Mouse (Mus musculus) lung, postnatal 0 days (tissue): ENCODE data around the gene Alk. TPM values are rescaled to one million over a fixed set of nuclear protein-coding genes. Genes with fewer than 3 reads are reported as not detected.

ENCODE experiments used
- ATAC-seq: fragments of 200-750 bp; cut with Nextera tagmentation; 2 replicates; pipeline ENCODE4 v1.8.0; 2017; ENCODE audit warnings: moderate library complexity
- DNase-seq: peaks from one replicate; pipeline ENCODE4 v3.0.0-alpha.2; 2016; ENCODE audit warnings: low spot score
- H3K27ac ChIP-seq: fragments of 300-500 bp; sonication (generic); 2 replicates; pipeline ENCODE4 v1.5.1; 2014; ENCODE audit warnings: antibody characterized with exemption, mild to moderate bottlenecking, low read length, mixed read lengths
- H3K27me3 ChIP-seq: fragments of 300-500 bp; sonication (generic); replicated peaks from 2 replicates; pipeline ENCODE4 v1.6.1; 2014; ENCODE audit warnings: low read length, mixed read lengths; ENCODE audit not compliant: insufficient read depth
- H3K36me3 ChIP-seq: fragments of 300-500 bp; sonication (generic); 2 replicates; pipeline ENCODE4 v1.6.1; 2014; ENCODE audit warnings: low read length, mixed read lengths; ENCODE audit not compliant: insufficient read depth
- H3K4me1 ChIP-seq: fragments of 300-500 bp; sonication (generic); 2 replicates; pipeline ENCODE4 v1.6.1; 2014; ENCODE audit warnings: antibody characterized with exemption, low read depth, low read length, mixed read lengths; ENCODE audit not compliant: insufficient read depth
- H3K4me2 ChIP-seq: fragments of 300-500 bp; sonication (generic); replicated peaks from 2 replicates; pipeline ENCODE4 v1.6.1; 2014; ENCODE audit warnings: low read depth, mild to moderate bottlenecking, low read length, moderate library complexity, mixed read lengths
- H3K4me3 ChIP-seq: fragments of 300-500 bp; sonication (generic); 2 replicates; pipeline ENCODE4 v1.5.1; 2014; ENCODE audit warnings: low read depth, low read length
- H3K9ac ChIP-seq: fragments of 300-500 bp; sonication (generic); replicated peaks from 2 replicates; pipeline ENCODE4 v1.6.1; 2014; ENCODE audit warnings: low read depth, mild to moderate bottlenecking
- H3K9me3 ChIP-seq: fragments of 300-500 bp; sonication (generic); 2 replicates; pipeline ENCODE4 v1.6.1; 2016; ENCODE audit warnings: low read length, mixed read lengths
- CTCF ChIP-seq: IDR thresholded peaks from 2 replicates; pipeline ENCODE4 v1.5.1; 2016; ENCODE audit warnings: antibody characterized with exemption, mild to moderate bottlenecking
- EP300 ChIP-seq: IDR thresholded peaks from 2 replicates; pipeline ENCODE4 v1.6.1; 2016; ENCODE audit warnings: antibody characterized with exemption, mild to moderate bottlenecking, control low read depth
- WGBS: fragments of 180-500 bp; shearing (Covaris S2); extraction: QIAGEN DNeasy Blood & Tissue Kit; methylation state at CpG from one replicate; pipeline ENCODE4 v1.1.7; 2014; 5-methylcytosine and 5-hydroxymethylcytosine counted together
- polyA plus RNA-seq: library from polyadenylated mRNA; unstranded; fragments of >200 nt; fragmentation: Nextera tagmentation; extraction: Ambion mirVana; gene quantifications from 2 replicates; pipeline ENCODE4 v1.2.1, GENCODE M21; 2015

Alk gene
- polyA plus RNA-seq, 1 experiment from 2014 or later = not detected

DNA sequence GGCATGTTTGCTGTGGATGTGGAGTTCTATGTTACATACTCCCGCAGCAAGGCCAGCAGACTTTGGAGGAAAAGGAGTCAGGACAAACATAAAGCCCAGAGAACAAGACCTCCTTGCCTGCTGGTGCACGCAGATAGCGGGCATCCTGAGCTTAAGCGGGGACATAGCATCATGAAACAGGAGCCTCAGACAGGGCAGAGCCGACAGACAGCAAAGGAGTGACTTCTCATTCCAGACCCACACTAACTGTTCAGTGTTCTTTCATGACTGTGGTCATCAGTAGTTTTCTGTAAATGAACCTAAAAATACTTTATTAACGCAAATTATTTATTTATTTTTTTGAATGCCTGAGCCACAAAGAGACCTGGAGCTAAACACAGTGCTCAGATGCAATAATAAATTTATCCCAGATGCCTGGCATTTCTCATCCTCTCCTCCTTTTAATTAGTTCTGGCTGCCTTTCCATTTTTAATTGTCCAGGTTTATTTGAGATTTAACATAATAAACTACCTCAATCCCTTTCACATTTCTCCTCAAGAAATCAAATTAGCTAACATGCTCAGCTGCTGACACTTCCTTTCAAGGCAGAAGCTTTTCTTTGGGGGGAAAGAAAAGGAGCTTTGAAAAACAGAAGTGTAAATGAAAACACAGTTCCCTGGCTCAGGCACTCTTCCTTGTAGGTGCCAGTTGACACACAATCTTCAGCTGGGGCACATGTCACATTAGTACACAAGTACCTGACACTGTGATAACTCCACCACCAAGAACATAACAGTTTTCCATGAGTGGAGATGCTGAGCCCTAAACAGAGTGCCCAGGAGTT, 311.8 kb downstream of the Alk start:
- WGBS = 76% methylated on average over 6 of the region's 6 CpGs
- Histone ChIP-seq H3K9ac (no peak overlapping the region), H3K4me1 (no peaks in the 10 kb centered on the region), H3K4me2 (no peak overlapping the region), H3K4me3 (no peak overlapping the region), H3K27me3 (no peaks in the 10 kb centered on the region), H3K27ac (no peak overlapping the region), H3K9me3 (no peaks in the 10 kb centered on the region), H3K36me3 (no peaks in the 10 kb centered on the region)
- no peak for DNase-seq
- TF ChIP-seq CTCF (no peak), EP300 (no peak)
- no peak for ATAC-seq

GRCm38 (mm10) chr17:72285961-72286360, 318.5 kb downstream of the Alk start:
- Histone ChIP-seq H3K27ac (no peak overlapping the region), H3K4me3 (no peak overlapping the region), H3K9me3 (no peaks in the 10 kb centered on the region), H3K4me2 (no peak overlapping the region), H3K36me3 (no peaks in the 10 kb centered on the region), H3K4me1 (no peaks in the 10 kb centered on the region), H3K27me3 (no peaks in the 10 kb centered on the region), H3K9ac (no peak overlapping the region)
- TF ChIP-seq EP300 (no peak), CTCF (no peak)
- no peak for DNase-seq
- ATAC-seq = no peak
- WGBS = 61% methylated on average over 3 of the region's 3 CpGs

- Histone ChIP-seq H3K4me1 (no peaks in the 10 kb centered on the region), H3K4me2 (no peak overlapping the region), H3K4me3 (no peak overlapping the region), H3K36me3 (no peaks in the 10 kb centered on the region), H3K9ac (no peak overlapping the region), H3K9me3 (no peaks in the 10 kb centered on the region), H3K27ac (no peak overlapping the region), H3K27me3 (no peaks in the 10 kb centered on the region)
- TF ChIP-seq CTCF = no peak
- TF ChIP-seq EP300 = no peak
- ATAC-seq = no peak
- no peak for DNase-seq
Observed at GRCm38 (mm10) chr17:72278296-72278695, 326.1 kb downstream of the Alk start.

DNA sequence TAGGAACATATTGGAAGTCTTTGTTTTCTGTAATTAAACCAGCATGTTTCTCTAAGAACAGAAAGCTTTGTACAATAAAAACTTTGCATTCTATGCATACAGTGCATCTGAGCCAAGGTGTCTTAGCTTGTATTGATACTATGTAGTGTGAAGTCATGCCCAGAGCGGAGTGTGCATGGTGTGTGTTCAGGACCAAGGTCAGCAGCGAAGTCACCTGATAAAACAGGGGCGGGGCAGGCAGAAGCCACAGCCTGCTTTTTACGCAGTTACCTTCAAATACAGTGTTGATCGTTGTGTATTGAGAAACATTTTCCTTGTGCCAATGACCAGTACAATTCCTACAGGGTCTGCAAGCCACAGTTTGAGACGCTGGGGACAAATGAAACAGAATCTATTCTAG, 327.6 kb downstream of the Alk start:
- Histone ChIP-seq H3K27ac (no peak overlapping the region), H3K9me3 (no peaks in the 10 kb centered on the region), H3K4me1 (no peaks in the 10 kb centered on the region), H3K27me3 (no peaks in the 10 kb centered on the region), H3K9ac (no peak overlapping the region), H3K4me3 (no peak overlapping the region), H3K4me2 (no peak overlapping the region), H3K36me3 (no peaks in the 10 kb centered on the region)
- 63% methylated on average over 6 of the region's 6 CpGs for WGBS
- no peak for TF ChIP-seq EP300
- no peak for TF ChIP-seq CTCF
- DNase-seq (no peak), ATAC-seq (no peak)

GRCm38 (mm10) chr17:72275391-72275904, 329.0 kb downstream of the Alk start:
- DNase-seq (peak; percentile 76), ATAC-seq (peak; percentile 82)
- TF ChIP-seq EP300 (peak; percentile 43; the same call in 1 of the 2 replicates), CTCF (no peak)
- Histone ChIP-seq H3K9me3 (no peaks in the 10 kb centered on the region), H3K9ac (no peak overlapping the region), H3K27me3 (no peaks in the 10 kb centered on the region), H3K36me3 (no peaks in the 10 kb centered on the region), H3K4me2 (no peak overlapping the region), H3K4me1 (no peaks in the 10 kb centered on the region), H3K4me3 (no peak overlapping the region), H3K27ac (no peak overlapping the region)
- 50% methylated on average over 8 of the region's 8 CpGs for WGBS

DNA sequence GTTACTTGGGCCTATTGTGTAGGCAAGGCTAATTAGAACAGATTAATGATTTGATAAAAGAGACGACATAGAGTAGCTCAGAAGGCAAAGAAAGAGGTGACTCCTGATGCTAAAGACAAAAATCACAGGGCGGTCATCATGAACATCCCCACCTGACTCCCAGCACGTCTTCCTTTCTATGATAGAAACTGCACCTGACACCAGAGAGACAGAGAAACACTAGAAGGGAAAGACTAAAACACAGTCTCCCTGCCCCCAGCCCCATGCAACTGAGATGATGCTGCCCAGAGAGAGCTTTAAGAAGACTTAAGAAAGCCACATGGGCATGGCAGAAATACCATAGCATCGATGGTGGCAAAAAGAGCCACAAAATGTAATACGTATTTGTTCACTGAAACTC, 330.2 kb downstream of the Alk start:
- Histone ChIP-seq H3K4me2 (no peak overlapping the region), H3K27me3 (no peaks in the 10 kb centered on the region), H3K36me3 (no peaks in the 10 kb centered on the region), H3K4me3 (no peak overlapping the region), H3K9me3 (no peaks in the 10 kb centered on the region), H3K27ac (no peak overlapping the region), H3K9ac (no peak overlapping the region), H3K4me1 (no peaks in the 10 kb centered on the region)
- DNase-seq (no peak), ATAC-seq (no peak)
- TF ChIP-seq CTCF = no peak
- TF ChIP-seq EP300 = no peak
- 84% methylated on average over 5 of the region's 5 CpGs for WGBS
